Mouse (Mus musculus): ENCODE data around the gene Olfr39. TPM values are rescaled to one million over a fixed set of nuclear protein-coding genes. Genes with fewer than 3 reads are reported as not detected.
"Not testable (repeated sequence)": the region's sequence is repeated elsewhere in the genome, so short reads cannot be mapped to it uniquely, and the experiment has no call there.

The Olfr39 gene
- not detected for total RNA-seq (2021)
- long read RNA-seq, experiment 1: 0 reads
- long read RNA-seq, experiment 2: 0 reads

DNA sequence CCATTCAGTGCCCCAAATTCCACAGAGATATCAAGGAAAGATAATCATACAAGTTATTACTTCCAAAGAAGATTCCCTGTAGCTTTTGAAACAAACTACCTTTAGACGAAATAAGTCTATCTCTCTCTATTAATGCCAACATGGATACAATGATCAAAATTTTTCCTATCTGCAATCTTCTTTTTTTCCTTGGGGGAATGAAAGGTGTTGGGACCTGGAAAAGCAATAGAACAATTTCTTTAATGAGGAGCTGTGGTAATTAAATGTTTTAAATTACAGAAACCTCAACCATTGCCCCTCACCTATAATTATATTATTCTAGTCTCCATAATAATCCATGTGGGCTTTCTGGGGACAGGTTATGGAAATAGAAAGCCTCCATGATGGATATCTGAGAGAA is at the start of gene Olfr39:
Gene Olfr39, plus strand, starts transcription at position 301 of the 400 bp plus-strand sequence.
- Histone ChIP-seq H3K4me3 (no peak within 1 kb of the TSS), H3K27ac (no peak within 1 kb of the TSS)
- TF ChIP-seq CTCF (conservative IDR thresholded peaks at IDR 0.05): no peak
- no peak for DNase-seq (ENCODE audit: low spot score in 2 of 2)

DNA sequence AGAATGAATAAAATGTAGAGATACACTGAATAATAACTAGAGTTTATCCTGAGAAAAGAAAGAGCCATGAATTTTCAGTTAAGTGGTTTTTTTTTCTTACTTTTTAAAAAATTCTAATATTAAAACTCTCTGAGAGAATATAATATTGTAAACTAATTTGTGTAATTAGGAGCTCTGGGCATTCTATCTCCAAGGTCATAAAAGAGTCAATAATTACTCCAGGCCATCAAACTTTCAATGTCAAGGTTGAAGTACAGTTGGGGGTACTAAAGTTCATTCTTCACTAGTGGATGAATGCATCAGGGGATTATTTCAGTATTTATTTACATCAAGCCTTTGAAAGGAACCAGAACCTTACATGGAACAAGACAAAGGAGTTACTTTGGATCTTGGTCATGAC is 45.3 kb upstream of the Olfr39 start, which contains the start of gene Olfr872:
Gene Olfr872, plus strand, starts transcription at position 301 of the 400 bp plus-strand sequence.
- H3K27ac ChIP-seq: no peak within 1 kb of the TSS
- no peak for DNase-seq (ENCODE audit: low spot score in 2 of 2)
- no peak for TF ChIP-seq CTCF (conservative IDR thresholded peaks at IDR 0.05)
- no peak within 1 kb of the TSS for H3K4me3 ChIP-seq

DNA sequence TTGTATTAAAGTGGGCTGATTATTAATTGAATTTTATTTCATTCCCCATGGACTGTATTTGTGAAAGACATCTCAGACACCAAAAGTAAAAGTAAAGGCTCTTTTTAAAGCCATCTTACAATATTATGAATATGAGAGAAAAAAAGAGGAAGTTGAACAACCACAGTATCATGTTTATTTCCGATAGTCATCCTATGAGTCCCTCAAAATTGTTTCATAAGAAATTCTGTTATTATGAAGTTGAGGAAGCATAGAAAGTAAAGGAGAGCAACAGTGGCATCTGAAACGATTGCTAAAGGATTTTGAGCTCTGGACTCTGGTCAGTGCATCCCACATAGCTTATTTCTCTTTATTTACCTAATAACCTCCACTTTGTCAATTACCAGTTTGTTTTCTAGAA is 44.8 kb upstream of the Olfr39 start:
- TF ChIP-seq CTCF (conservative IDR thresholded peaks at IDR 0.05): no peak
- Histone ChIP-seq H3K4me3 (no peak overlapping the region), H3K27ac (no peak overlapping the region)
- no peak for DNase-seq (ENCODE audit: low spot score in 2 of 2)

DNA sequence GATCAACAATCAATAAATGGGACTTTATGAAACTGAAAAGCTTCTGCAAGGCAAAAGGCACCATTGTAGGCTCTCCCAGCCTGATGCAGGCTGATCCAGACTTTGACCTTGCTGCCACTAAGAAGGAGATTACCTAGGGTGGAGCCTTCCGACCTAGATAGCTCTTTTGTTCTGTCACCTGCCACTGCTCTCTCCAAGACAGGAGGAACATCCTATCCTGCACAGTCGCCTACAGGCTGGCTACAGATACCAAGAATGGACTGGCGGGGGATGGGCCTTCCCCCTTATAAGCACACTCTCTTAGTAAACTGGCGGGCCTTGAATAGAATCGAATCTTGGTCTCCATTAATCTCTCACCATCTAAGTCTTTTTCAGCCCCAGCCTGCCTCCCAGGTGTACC is 13.4 kb downstream of the Olfr39 start:
- not testable (repeated sequence) for H3K4me3 ChIP-seq; H3K27ac ChIP-seq; DNase-seq (ENCODE audit: low spot score in 2 of 2)

DNA sequence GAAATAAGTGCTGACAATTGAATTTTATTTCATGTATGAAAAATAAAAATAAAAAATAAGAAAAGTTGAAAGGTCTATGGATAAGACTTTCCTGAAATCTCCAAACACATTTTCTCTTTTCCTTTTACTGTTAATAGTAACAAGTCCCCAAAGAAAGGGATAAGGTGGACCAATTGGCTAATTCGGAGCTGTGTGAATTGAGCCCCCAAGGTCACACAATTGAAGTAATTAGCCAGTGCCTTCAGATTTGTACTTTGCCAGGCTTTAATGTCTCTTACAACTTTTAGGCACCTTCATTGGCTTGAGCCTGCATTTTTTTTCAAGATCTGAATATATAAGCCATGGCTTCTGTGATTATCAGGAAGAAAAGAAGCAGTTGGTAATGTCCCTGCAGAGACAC is 16.1 kb downstream of the Olfr39 start, which contains the start of gene Olfr873:
Gene Olfr873, plus strand, starts transcription at position 301 of the 400 bp plus-strand sequence.
- no peak for DNase-seq (ENCODE audit: low spot score in 2 of 2)
- TF ChIP-seq CTCF (conservative IDR thresholded peaks at IDR 0.05): no peak
- no peak within 1 kb of the TSS for H3K27ac ChIP-seq

DNA sequence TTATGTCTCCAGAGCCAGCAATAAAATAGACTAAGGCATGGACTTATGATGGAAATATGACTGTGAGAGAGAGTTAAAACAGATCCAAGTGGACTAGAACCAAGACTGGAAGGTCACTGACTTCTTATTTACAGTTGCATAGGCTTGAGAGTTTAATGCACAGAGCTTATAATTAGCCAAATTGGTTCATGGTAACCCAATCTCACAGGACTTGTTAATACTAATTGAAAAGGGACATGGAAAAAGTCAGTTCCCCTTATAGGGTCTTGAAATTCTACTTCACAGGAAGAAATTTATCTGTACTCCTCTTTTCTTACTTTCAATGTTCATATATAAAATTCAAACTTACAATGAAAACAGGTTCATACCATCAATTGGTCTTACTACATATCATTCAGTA is 53.8 kb downstream of the Olfr39 start, which contains the start of gene Olfr18:
Gene Olfr18, minus strand, starts transcription at position 101 of the 400 bp plus-strand sequence.
- no peak for DNase-seq (ENCODE audit: low spot score in 2 of 2)
- no peak for TF ChIP-seq CTCF (conservative IDR thresholded peaks at IDR 0.05)
- Histone ChIP-seq H3K27ac (no peak within 1 kb of the TSS), H3K4me3 (no peak within 1 kb of the TSS)

More for the DNA sequence above, 16.1 kb downstream of the Olfr39 start, which contains the start of gene Olfr873:
- no peak within 1 kb of the TSS for H3K4me3 ChIP-seq

Other genes with a start within 250 kb of the Olfr39 start
- not detected for gene Olfr867, start 224.8 kb upstream of the Olfr39 start, total RNA-seq (2021)
- not detected for gene Olfr868, start 183.7 kb upstream of the Olfr39 start, total RNA-seq (2021)
- not detected for gene Olfr869, start 153.3 kb upstream of the Olfr39 start, total RNA-seq (2021)
- not detected for gene Olfr870, start 108.3 kb upstream of the Olfr39 start, total RNA-seq (2021)
- gene Olfr871, start 70.1 kb upstream of the Olfr39 start, total RNA-seq (2021): not detected
- gene Olfr872, start 45.2 kb upstream of the Olfr39 start, total RNA-seq (2021): not detected
- not detected for gene Olfr873, start 16.2 kb downstream of the Olfr39 start, total RNA-seq (2021)
- gene Olfr18, start 53.7 kb downstream of the Olfr39 start, total RNA-seq (2021): not detected
- gene Zfp560, start 102.8 kb downstream of the Olfr39 start, total RNA-seq (2021): 1 to 10 TPM; 8.2 to 9.7 TPM
- gene Zfp26, start 177.8 kb downstream of the Olfr39 start, total RNA-seq (2021): 10 to 100 TPM; 26.4 to 28.1 TPM
- gene Zfp426, start 210.4 kb downstream of the Olfr39 start, total RNA-seq (2021): 10 to 100 TPM; 23.9 to 29.3 TPM
- 10 to 100 TPM; 39.8 to 45.1 TPM for gene Zfp266, start 239.1 kb downstream of the Olfr39 start, total RNA-seq (2021)

Measured in layer of hippocampus, adult 2 months (tissue).